Mouse (Mus musculus) liver, embryonic 15.5 days (tissue): ENCODE results near the gene Proca1. TPM values are rescaled to one million over a fixed set of nuclear protein-coding genes. Genes with fewer than 3 reads are reported as not detected.

Experiments used
- ATAC-seq: fragments of 200-750 bp; cut with Nextera tagmentation; 2 replicates; pipeline ENCODE4 v1.8.0; 2017; ENCODE audit warnings: moderate number of reproducible peaks, mild to moderate bottlenecking, moderate library complexity; ENCODE audit not compliant: insufficient read depth
- H3K27ac ChIP-seq: fragments of 300-500 bp; sonication (generic); replicated peaks from 2 replicates; pipeline ENCODE4 v1.5.1; 2015; ENCODE audit warnings: mild to moderate bottlenecking, inconsistent platforms
- H3K27me3 ChIP-seq: fragments of 300-500 bp; sonication (generic); 2 replicates; pipeline ENCODE4 v1.6.1; 2015; ENCODE audit warnings: mild to moderate bottlenecking, inconsistent platforms
- H3K36me3 ChIP-seq: fragments of 300-500 bp; sonication (generic); replicated peaks from 2 replicates; pipeline ENCODE4 v1.6.1; 2015; ENCODE audit warnings: moderate library complexity, mild to moderate bottlenecking, inconsistent platforms
- H3K4me1 ChIP-seq: fragments of 300-500 bp; sonication (generic); replicated peaks from 2 replicates; pipeline ENCODE4 v1.6.1; 2015; ENCODE audit warnings: inconsistent platforms
- H3K4me2 ChIP-seq: fragments of 300-500 bp; sonication (generic); 2 replicates; pipeline ENCODE4 v1.6.1; 2015; ENCODE audit warnings: moderate library complexity, mild to moderate bottlenecking, inconsistent platforms
- H3K4me3 ChIP-seq: fragments of 300-500 bp; sonication (generic); replicated peaks from 2 replicates; pipeline ENCODE4 v1.5.1; 2015; ENCODE audit warnings: mild to moderate bottlenecking, inconsistent platforms
- H3K9ac ChIP-seq: fragments of 300-500 bp; sonication (generic); 2 replicates; pipeline ENCODE4 v1.6.1; 2015; ENCODE audit warnings: moderate library complexity, mild to moderate bottlenecking, inconsistent platforms
- H3K9me3 ChIP-seq: fragments of 300-500 bp; sonication (generic); replicated peaks from 2 replicates; pipeline ENCODE4 v1.6.1; 2016; ENCODE audit warnings: inconsistent platforms
- WGBS: fragments of 180-500 bp; shearing (Covaris S2); methylation state at CpG from one replicate; pipeline ENCODE4 v1.1.7; 2015; ENCODE audit warnings: mixed read lengths; ENCODE audit not compliant: insufficient replicate concordance; 5-methylcytosine and 5-hydroxymethylcytosine counted together
- polyA plus RNA-seq: library from polyadenylated mRNA; unstranded; fragments of >200 nt; fragmentation: Nextera tagmentation; extraction: Ambion mirVana; gene quantifications from 2 replicates; pipeline ENCODE4 v1.2.1, GENCODE M21; 2015

Proca1 gene
- polyA plus RNA-seq, 1 experiment from 2014 or later = 0.24 TPM

DNA sequence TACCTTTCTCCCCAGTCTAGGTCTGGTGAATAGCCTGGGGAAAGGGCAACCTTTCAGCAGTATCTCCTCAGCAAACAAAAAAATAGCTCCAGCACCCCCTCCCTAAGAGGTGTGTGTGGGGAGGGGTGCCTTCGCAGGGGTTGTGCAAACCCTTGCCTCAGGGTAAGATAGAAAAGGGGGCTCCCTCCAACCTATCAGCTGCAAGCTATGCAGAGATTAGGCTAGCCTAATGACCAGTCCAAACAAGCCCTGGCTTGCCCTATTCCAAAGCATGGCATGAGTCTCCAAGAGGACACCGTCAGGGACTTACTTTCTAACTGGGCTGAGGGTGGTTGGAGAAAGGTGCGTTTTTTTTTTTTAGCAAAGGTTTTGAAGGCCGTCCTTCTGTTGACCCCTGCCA, 27.0 kb upstream of the Proca1 start:
- WGBS = 39% methylated on average over 4 of the region's 4 CpGs
- no peak for ATAC-seq
- peak overlapping the region; percentile 86 for H3K9ac ChIP-seq
- no peaks in the 10 kb centered on the region for H3K9me3 ChIP-seq
- H3K4me2 ChIP-seq = peak overlapping the region; percentile 99
- peak overlapping the region; percentile 88 for H3K27ac ChIP-seq
- H3K27me3 ChIP-seq = no peaks in the 10 kb centered on the region
- H3K4me1 ChIP-seq = peaks cover 97% of the 10 kb centered on the region
- peaks cover 16% of the 10 kb centered on the region for H3K36me3 ChIP-seq
- peak overlapping the region; percentile 73 for H3K4me3 ChIP-seq

DNA sequence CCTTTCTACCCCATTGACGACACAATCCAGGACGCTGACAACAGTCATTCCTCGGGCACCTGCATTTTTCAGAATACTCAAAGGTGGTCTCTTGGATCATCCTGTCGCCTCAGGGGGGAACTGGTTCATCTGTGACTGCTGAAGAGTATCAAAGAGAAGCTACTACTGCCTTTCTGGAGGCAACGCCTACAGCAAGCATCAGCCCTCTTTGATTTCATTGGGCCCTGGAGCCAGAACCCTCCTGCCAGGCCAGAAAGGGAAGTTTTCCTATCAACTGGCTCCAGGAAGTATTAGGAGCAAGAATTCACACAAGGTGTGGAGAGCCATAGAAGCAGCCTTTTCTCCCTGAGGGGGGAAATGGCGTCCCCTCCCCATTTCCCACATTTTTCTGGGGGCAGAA, 26.6 kb upstream of the Proca1 start:
- 57% methylated on average over 6 of the region's 6 CpGs for WGBS
- H3K9me3 ChIP-seq = no peaks in the 10 kb centered on the region
- peak overlapping the region; percentile 99 for H3K4me2 ChIP-seq
- ATAC-seq = no peak
- no peaks in the 10 kb centered on the region for H3K27me3 ChIP-seq
- no peak overlapping the region for H3K4me3 ChIP-seq
- H3K36me3 ChIP-seq = peaks cover 12% of the 10 kb centered on the region
- H3K9ac ChIP-seq = no peak overlapping the region
- H3K4me1 ChIP-seq = peaks cover 94% of the 10 kb centered on the region
- H3K27ac ChIP-seq = peak overlapping the region; percentile 88; the same call in 1 of the 2 replicates

DNA sequence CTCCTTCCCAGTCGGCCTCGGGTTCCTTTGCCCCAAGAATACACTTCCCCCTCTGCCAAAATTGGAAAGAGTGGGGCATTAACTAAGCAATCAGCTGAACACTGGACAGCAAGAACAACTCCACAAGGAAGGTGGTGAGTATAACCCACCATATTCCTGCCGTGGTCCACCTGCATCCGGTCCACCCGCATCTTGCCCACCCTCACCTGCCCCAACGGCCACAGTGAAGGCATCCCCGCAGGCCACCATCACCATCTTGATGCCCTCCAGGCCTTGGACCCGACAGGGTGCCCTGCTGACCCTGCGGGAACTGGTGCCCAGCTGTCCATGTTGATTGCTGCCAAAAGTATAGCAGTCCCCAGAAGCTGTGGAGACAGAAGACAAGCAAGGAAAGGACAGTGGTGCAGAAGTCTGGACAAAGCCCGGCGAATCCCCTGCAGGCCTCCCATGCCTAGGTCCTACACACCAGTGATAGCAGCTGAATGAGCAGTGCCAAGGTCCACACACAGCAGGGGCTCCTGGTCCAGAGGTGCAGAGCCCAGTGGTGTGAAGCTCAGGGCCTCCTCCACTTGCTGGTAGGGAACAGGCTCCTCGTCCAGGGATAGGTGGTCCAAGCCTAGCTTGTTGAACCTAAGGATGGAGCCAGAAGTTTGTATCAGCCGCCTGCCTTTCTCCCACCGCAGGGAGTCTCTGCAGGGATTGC, 25.8 kb upstream of the Proca1 start:
- no peak overlapping the region for H3K4me3 ChIP-seq
- H3K4me1 ChIP-seq = peaks cover 94% of the 10 kb centered on the region
- H3K27me3 ChIP-seq = no peaks in the 10 kb centered on the region
- no peaks in the 10 kb centered on the region for H3K9me3 ChIP-seq
- ATAC-seq = no peak
- H3K27ac ChIP-seq = peak overlapping the region; percentile 86
- peaks cover 4% of the 10 kb centered on the region; the same call in 1 of the 2 replicates for H3K36me3 ChIP-seq
- H3K4me2 ChIP-seq = peak overlapping the region; percentile 73
- no peak overlapping the region for H3K9ac ChIP-seq
- WGBS = 86% methylated on average over 14 of the region's 14 CpGs

DNA sequence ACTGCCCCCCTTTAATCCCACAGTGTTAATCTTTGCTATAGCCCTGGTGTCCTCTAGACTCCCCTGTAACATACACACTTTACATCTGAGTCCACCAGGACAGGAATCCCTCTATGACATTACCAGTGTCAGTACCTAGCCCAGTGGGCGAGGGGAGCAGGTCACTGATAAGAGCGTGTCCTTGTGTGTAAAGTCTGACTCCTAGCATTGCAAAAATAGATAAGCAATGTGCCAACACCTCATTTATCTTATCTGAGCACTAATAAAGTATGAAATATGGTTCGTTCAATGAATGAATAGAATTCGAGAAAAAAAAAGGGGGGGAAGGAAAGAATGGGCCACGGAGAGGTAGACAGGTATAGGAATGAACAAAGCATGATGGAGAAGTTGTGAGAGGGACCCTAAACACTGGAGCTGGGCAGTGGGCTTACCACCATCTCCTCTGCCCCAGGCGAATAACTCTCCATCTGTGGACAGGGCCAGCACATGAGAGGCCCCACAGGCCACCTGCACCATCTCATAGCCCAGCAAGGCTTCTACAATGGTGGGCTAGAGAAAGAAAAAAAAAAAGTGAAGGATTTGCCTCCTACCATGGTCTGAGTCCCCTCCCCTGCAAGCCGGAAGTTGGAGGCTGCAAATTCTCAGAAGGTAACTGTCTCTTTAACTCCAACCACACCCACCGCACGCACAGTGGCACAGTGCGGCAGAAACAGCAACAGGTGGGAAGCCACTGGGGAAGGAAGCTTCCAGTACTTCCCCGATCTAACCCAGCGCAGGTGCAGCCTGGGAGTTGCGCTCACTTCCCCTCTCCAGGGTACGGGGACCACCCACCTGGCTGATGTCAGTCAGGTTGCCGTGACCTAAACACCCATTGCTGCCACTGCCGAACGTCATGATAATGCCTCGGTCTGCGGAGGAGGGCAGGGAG, 24.4 kb upstream of the Proca1 start:
- WGBS = 11% methylated on average over 19 of the region's 19 CpGs

DNA sequence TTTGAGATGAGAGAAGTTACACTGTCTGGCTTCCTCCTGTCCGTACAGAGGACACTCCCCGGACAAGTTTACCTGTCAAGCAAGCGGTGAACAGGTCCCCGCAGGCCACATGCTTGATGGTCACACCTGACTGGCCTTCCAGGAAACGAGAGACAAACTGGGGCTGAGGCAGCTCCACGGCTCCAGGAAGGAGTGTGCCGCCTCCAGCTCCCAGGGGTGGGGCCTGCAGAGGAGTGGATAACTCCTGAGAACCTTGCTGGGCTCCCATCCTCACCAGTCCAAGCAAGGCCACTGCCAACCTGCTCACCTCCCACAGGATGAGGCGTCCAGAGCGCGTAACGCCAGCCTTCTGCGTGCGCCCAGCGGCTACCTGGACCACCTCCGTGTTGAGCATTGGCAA, 22.9 kb upstream of the Proca1 start:
- peak overlapping the region; percentile 86 for H3K27ac ChIP-seq
- no peak overlapping the region for H3K4me3 ChIP-seq
- 86% methylated on average over 15 of the region's 15 CpGs for WGBS
- H3K4me1 ChIP-seq = peaks cover 90% of the 10 kb centered on the region
- no peaks in the 10 kb centered on the region for H3K27me3 ChIP-seq
- ATAC-seq = no peak
- H3K9me3 ChIP-seq = no peaks in the 10 kb centered on the region
- H3K36me3 ChIP-seq = no peaks in the 10 kb centered on the region
- H3K4me2 ChIP-seq = peak overlapping the region; percentile 73; the same call in 1 of the 2 replicates
- no peak overlapping the region for H3K9ac ChIP-seq

More for the DNA sequence above, 24.4 kb upstream of the Proca1 start:
- Histone ChIP-seq H3K27ac (peak overlapping the region; percentile 86), H3K27me3 (no peaks in the 10 kb centered on the region), H3K9ac (peak overlapping the region; percentile 55), H3K36me3 (no peaks in the 10 kb centered on the region), H3K4me3 (peak overlapping the region; percentile 55), H3K9me3 (no peaks in the 10 kb centered on the region), H3K4me2 (peak overlapping the region; percentile 73), H3K4me1 (peaks cover 91% of the 10 kb centered on the region)
- peak; percentile 56 for ATAC-seq

DNA sequence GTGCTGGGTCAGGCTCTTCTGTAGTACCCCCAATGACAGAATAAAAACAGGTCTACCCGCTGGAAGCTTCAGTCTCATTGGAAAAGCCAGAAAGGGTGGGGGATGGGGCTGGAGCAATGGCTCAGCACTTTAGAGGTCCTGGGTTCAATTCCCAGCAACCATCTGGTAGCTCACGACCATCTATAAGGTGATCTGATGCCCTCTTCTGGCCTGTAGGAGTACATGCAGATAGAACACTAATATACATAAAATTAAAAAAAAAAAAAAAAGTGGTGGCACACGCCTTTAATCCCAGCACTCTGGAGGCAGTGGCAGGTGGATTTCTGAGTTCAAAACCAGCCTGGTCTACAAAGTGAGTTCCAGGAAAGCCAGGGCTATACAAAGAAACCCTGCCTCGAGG, 21.9 kb upstream of the Proca1 start:
- H3K27ac ChIP-seq = no peak overlapping the region
- H3K4me3 ChIP-seq = no peak overlapping the region
- H3K27me3 ChIP-seq = no peaks in the 10 kb centered on the region
- no peak for ATAC-seq
- peaks cover 89% of the 10 kb centered on the region for H3K4me1 ChIP-seq
- no peak overlapping the region for H3K4me2 ChIP-seq
- no peak overlapping the region for H3K9ac ChIP-seq
- WGBS = 65% methylated on average over 4 of the region's 4 CpGs
- no peaks in the 10 kb centered on the region for H3K9me3 ChIP-seq
- no peaks in the 10 kb centered on the region for H3K36me3 ChIP-seq

DNA sequence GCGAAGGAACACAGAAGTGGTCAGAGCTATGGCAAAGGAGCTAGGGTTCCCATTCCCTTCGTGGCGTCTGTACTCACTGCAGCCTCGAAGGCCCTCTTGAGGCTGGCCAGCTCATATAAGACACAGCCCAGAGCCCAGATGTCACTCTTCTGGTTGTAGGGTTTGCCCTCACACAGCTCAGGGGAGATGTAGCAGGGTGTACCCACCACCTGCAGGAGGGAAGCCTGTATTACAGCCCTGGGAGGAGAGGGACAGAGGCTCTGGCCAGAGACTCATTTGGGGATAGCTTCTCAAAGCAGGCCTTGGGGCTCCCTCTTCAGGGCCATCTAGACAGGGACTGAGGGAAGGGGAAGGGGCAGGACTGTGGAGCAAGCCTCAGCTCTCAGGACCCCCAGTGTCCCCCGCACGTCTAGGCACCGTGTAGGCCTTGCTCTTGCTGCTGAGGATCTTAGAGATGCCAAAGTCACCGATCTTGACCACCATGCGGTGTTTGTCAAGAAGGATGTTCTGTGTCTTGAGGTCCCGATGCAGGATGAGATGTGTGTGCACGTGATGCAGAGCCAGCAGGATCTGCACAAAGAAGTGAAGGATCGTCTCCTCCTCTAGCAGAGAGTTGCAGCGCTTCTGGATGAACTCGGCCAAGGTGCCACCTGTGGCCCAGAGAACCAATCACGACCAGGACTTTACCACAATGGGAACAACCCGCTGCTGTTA, 21.0 kb upstream of the Proca1 start:
- Histone ChIP-seq H3K9me3 (no peaks in the 10 kb centered on the region), H3K4me1 (peaks cover 83% of the 10 kb centered on the region), H3K27ac (no peak overlapping the region), H3K4me3 (no peak overlapping the region), H3K9ac (no peak overlapping the region), H3K4me2 (no peak overlapping the region), H3K36me3 (no peaks in the 10 kb centered on the region), H3K27me3 (no peaks in the 10 kb centered on the region)
- WGBS = 82% methylated on average over 16 of the region's 16 CpGs
- no peak for ATAC-seq

DNA sequence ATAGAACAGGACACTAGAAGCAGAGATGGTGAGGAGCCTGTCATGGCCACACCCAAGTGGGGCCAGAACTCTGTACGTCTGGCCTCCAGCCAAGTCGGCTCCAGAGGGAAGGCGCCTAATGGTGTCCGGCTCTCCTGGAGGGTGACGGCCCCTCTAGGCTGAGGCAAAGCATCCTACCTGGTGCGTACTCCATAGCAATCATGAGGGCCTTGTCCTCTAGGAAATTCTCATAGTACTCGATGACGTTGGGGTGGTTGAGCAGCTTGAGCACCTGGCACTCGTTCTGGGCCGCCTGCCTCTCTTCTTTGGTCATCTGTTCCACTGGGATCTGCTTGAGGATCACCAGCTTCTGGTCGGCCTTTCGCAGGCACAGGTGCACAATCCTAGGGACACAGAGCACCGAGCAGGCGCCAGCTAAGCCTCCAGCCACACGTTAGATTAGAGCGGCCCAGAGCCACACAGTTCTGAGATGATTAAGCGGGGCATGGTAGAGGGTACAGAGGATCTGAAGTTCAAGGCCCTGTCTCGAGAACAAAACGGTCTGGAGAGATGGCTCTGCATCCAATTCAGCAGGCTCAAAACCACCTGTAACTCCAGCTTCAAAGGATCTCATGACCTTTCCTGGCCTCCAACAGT, 20.3 kb upstream of the Proca1 start:
- Histone ChIP-seq H3K9ac (no peak overlapping the region), H3K4me1 (peaks cover 77% of the 10 kb centered on the region), H3K9me3 (no peaks in the 10 kb centered on the region), H3K27me3 (no peaks in the 10 kb centered on the region), H3K4me3 (no peak overlapping the region), H3K4me2 (no peak overlapping the region), H3K27ac (no peak overlapping the region), H3K36me3 (no peaks in the 10 kb centered on the region)
- no peak for ATAC-seq
- WGBS = 81% methylated on average over 19 of the region's 19 CpGs

DNA sequence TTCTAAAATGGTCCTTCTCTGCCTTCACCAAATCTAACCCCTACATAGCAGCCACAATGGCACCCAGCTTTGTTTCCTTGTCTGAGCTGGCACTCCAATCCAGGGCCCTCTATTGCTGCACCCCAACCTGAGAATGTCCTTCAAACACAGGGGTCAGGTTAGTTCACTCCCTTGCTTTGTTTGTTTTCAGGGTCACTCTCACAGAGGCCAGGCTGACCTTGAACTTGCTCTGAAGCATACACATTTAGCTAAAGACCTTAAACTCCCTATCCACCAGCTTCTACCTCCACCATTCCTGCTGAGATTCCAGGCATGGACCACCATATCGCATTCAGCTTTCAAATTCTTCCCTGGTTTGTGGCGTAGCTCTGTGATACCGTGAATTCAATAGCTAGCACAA, 18.7 kb upstream of the Proca1 start:
- no peak overlapping the region; the same call in 1 of the 2 replicates for H3K27ac ChIP-seq
- H3K4me3 ChIP-seq = no peak overlapping the region
- no peak for ATAC-seq
- no peaks in the 10 kb centered on the region for H3K9me3 ChIP-seq
- H3K4me1 ChIP-seq = peaks cover 67% of the 10 kb centered on the region
- peaks cover 2% of the 10 kb centered on the region; the same call in 1 of the 2 replicates for H3K36me3 ChIP-seq
- no peak overlapping the region for H3K9ac ChIP-seq
- no peaks in the 10 kb centered on the region for H3K27me3 ChIP-seq
- WGBS = 84% methylated on average over 3 of the region's 3 CpGs
- no peak overlapping the region for H3K4me2 ChIP-seq

DNA sequence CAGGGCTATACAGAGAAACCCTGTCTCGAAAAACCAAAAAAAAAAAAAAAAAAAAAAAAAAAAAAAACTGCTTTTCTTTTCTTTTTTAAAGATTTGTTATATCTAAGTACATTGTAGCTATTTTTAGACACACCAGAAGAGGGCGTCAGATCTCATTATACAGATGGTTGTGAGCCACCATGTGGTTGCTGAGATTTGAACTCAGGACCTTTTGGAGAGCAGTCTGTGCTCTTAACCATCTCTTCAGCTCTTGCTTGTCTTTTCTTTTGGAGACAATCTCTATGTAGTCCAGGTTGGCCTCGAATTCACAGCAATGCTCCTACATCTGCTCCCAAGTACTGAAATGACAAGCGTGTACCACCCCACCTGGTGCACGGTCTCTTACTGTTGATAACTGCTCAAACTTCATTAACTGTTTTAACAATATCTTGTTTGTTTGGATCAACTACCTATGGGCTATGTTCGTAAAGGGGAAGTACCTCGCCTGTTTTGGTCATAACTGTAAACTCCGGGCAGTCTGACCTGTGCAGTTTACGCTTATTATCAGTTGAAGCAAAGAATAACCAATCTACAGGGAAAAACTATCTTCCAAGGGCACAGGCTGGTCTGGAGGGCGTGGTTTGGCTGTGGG, 17.3 kb upstream of the Proca1 start:
- ATAC-seq = no peak; the same call in 1 of the 2 replicates
- H3K27me3 ChIP-seq = no peaks in the 10 kb centered on the region
- H3K27ac ChIP-seq = peak overlapping the region; percentile 100
- peak overlapping the region; percentile 96 for H3K4me2 ChIP-seq
- H3K9me3 ChIP-seq = no peaks in the 10 kb centered on the region
- H3K9ac ChIP-seq = peak overlapping the region; percentile 96
- H3K4me1 ChIP-seq = peaks cover 67% of the 10 kb centered on the region
- peak overlapping the region; percentile 91 for H3K4me3 ChIP-seq
- WGBS = 3% methylated on average over 9 of the region's 10 CpGs
- peaks cover 15% of the 10 kb centered on the region for H3K36me3 ChIP-seq
